Mouse (Mus musculus) kidney, postnatal 14 days (tissue): ENCODE data around the gene Ramp1.

Experiments
- DNase-seq: peaks from one replicate; pipeline ENCODE4 v3.0.0; 2022; ENCODE audit warnings: mixed read lengths

Gene Ramp1

GRCm38 (mm10) chr1:91204221-91204765, 24.7 kb downstream of the Ramp1 start:
- DNase-seq: no peak

GRCm38 (mm10) chr1:91205651-91206050, 26.0 kb downstream of the Ramp1 start:
- no peak for DNase-seq

- DNase-seq: no peak
Measured at GRCm38 (mm10) chr1:91206336-91206735, 26.7 kb downstream of the Ramp1 start.

- no peak for DNase-seq
Measured at GRCm38 (mm10) chr1:91206873-91207272, 27.3 kb downstream of the Ramp1 start.

- no peak for DNase-seq
Measured at GRCm38 (mm10) chr1:91207334-91208074, 27.9 kb downstream of the Ramp1 start.

DNA sequence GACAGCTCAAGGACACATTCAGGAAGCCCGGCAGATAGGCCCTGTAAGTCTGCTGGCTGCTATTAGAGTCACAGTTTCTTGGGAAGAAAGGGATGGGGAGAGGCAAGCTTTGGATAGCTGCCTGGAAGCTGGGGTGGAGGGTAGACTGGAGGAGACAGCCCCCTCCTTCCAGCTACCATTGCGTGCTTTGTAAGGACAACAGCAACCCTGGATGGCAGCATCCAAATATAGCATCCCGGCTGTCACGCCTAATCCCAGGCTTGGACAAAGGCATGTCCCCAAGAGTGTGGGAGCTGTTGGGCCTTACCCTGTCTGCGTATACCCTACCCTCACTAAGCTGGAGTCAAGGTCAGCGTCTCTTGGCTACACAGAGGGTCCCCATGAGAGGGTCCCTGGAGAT, 29.7 kb downstream of the Ramp1 start:
- DNase-seq: no peak

- peak; percentile 8 for DNase-seq
Measured at GRCm38 (mm10) chr1:91209785-91210184, 30.2 kb downstream of the Ramp1 start.

GRCm38 (mm10) chr1:91211099-91211498, 31.5 kb downstream of the Ramp1 start:
- DNase-seq: peak; percentile 56

DNA sequence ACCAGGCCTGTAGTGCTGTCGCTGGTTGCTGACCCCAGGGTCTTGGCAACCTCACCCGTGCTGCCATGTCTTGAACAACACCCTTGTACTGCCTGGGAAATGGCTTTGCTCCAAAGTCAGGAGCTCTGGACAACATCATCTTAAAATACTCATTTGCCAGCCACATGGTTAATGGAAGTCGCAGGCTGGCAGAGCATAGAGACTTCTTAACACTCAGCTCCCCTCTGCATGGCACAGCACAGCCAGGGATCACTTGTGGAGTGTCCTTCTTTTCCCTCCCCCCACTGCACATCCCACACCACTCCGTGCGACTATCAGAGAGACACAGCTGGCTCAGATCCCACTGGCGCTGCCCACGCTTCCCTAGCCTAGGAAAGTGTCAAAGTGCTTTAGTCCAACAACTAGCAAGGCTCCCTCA, 32.0 kb downstream of the Ramp1 start:
- peak; percentile 17 for DNase-seq

GRCm38 (mm10) chr1:91215264-91215663, 35.6 kb downstream of the Ramp1 start:
- no peak for DNase-seq

DNA sequence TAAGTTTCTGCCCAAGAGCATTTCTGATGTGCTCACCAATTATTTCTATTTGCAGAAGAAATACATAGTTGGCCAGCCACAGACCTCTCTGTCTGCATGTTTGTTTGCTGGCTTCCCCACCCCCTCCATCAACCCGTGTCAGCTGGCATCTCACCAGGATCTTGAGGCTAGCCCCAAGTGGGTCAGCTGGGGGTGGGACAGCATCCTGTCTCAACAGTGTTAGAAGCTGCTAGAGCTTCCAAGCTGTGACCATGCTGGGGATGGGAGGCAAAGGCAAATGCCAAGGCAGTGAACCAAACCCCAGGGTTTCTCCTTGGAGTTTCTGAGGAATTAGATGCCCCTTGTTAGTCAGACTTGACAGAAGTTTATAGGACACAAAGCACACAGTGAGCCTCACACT, 36.4 kb downstream of the Ramp1 start:
- DNase-seq: peak; percentile 14

DNA sequence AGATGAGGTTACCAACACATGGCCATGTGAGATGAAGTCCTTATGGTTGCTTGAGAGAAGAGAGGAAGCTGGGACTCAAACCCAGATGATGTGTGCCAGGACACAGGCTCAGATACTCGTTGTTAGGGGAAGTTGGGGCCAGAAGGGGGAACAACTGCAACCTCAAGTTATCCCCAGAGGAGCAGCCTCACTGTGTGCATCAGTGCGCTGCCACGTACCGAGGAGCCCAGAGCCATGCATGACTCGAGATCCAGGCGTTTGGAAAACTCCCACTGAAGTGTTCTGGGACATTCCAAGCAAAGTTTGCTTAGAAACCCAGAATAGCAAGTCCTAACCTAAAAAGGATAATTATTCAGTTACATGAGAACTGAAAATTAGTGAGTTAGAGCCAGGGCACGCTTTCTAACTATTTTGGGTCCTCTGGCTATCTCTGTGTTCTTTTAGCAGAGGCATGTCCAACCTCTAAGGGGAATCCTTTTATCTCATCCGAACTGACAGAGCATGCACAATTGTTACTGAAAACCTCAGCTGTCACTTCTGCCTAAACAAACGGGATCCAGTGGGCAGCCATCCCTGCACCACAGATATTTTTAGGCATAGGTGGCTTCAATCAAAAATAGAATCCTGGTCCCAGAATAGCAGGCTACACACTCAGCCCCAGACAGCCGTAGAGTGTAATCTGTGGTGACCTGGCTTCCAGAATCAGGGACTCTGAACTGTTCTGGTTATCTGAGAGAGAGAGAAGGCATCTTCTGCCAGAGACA, 37.1 kb downstream of the Ramp1 start:
- DNase-seq: no peak

DNA sequence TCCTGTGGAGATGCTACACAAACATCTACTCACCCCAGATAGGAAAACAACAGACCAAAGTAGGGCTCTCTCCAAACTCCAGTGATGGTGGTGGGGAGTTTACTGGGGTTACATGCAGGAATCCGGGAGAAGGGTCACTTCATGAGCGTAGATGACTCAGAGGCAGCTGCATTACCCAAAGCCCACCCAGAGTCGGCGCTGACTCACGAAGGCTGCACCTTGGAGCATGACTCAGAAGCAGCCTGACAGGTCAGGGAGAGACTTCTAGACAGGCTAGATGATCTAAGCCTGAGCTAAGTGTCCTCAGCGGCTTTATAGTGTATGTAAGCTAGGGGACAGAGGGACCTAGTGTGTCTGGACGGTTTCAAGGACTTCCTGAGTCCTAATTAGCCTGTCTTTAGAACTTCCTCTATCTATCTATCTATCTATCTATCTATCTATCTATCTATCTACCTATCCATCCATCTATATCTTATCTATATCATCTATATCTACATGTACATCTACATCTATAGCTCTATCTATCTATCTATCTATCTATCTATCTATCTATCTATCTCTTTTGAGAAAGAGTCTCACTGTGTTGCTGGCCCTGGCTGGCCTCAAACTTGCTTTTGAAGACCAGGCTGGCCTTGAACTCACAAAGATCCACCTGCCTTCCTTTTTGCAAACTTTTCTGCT, 40.2 kb downstream of the Ramp1 start:
- DNase-seq: no peak

- DNase-seq: no peak
Measured at GRCm38 (mm10) chr1:91220322-91220672, 40.7 kb downstream of the Ramp1 start.

GRCm38 (mm10) chr1:91226562-91226961, 46.9 kb downstream of the Ramp1 start:
- no peak for DNase-seq

DNA sequence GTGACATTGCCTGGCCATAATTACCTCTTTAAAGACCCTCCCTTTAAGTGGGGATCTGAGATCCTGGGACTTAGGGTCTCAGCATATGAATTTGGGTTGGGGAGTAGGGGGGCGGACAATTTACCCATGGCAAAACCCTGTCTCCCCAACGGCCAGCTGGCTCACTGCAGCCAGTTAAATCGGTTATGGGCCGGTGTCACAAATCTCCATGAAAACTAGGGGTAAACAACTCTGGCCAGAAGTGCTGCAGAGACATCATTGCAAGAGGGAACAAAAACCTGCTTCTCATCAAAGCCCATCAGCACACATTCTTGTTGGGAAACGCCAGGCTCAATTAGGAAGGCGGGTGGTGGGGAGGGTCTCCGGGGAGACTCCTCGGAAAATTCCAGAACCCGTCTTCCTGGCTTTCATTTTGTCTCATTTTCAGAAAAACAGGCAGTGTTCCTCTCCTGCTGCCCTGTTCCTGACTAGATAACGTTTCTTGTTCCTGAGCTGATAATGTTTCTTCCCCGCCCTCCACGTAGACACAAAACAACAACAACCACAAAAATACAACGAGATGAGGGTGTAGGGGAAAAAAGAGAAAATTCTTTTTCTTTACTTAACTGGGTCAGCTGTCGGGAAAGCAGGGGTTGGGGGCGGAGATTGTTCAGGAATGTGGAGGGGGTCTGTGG, 47.9 kb downstream of the Ramp1 start:
- peak; percentile 12 for DNase-seq

GRCm38 (mm10) chr1:91231142-91231541, 51.5 kb downstream of the Ramp1 start:
- no peak for DNase-seq

DNA sequence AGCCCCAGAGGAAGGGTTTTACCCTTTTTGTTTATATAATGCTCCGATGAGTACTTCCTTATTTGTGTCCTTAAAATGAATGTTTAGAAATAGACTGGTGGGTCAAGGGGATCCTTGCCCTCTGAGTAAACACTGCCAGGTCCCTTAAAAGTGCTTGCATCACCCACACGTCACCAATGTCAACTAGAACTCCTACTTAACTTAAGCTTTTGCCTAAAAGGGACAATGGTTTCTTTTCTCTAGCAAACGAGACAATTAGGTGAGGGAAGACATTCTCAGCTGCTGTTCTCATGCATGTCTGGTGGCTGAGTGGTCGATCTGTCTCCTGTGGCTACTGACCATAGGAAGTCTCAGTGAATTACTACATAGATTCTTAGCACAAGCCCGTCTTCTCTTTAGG, 52.3 kb downstream of the Ramp1 start:
- no peak for DNase-seq

DNA sequence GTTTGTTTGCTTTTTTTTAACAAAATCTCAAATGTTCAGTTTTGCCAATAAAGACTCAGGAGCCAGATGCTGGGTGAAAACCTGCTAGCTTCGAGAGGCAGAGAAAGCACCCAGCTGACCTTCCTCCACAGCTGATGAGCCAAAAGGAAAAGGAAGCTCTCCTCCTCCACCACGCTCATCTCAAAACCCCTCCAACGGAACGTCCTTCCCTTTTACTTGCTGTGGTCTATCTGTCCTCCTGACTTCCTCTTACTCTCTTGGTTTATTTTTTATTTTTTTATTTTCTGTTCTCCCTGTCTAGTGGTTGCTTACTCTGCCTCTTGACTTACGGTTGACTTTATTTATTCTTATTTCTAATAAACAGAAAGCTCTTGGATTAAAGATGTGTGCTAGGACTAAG, 55.8 kb downstream of the Ramp1 start:
- no peak for DNase-seq

DNA sequence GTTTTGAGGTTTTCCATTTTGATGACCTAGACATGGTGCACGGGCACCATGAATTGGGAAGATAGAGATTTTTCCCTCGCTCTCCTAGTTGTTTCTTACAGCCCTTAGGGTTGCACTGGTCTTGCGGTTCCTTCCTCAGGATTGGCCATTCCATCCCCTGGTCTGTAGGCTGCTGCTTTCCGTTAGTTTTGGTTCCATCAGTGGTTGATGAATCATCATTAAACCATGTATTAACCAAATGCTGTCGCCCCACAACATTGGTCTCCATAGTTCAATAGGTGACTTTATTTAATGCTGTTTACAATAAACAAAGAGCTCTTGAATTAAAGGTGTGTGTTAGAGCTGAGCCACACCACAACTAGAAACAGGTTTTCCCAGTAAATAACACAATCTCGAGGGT, 58.1 kb downstream of the Ramp1 start:
- DNase-seq: no peak

GRCm38 (mm10) chr1:91239112-91239511, 59.5 kb downstream of the Ramp1 start:
- peak; percentile 56 for DNase-seq

GRCm38 (mm10) chr1:91239800-91240199, 60.2 kb downstream of the Ramp1 start:
- no peak for DNase-seq

- no peak for DNase-seq
Measured at GRCm38 (mm10) chr1:91240685-91241084, 61.1 kb downstream of the Ramp1 start.
